ENCODE assay signal across 13 mouse cellular contexts in genomic region chr4:129966201-129966600, GRCm38 (mm10). TPM values are rescaled to one million over a fixed set of nuclear protein-coding genes. Genes with fewer than 3 reads are reported as not detected.
DNase-seq lines count a peak whose midpoint lies in the region; ATAC-seq and TF ChIP-seq lines count a peak whose summit lies in the region.
"Had no signal": no experiment of that assay in that cellular context is flagged by ENCODE, and none has a peak within 500 bp of the region (broad histone marks: within the 10 kb centered on the region; RNA-seq: fewer than 3 reads in every experiment).

No protein-coding gene starts in this region.

- no peak for TF ChIP-seq POLR2A in brain, embryonic 14.5 days (IDR thresholded peaks at IDR 0.05; ENCODE audit: borderline replicate concordance, extremely low read depth, insufficient read depth, insufficient read length, poor library complexity, severe bottlenecking)

- ATAC-seq in hindbrain, embryonic 13.5 days (ENCODE audit: low FRiP score): no peak
- no peak for ATAC-seq in midbrain, postnatal 0 days (ENCODE audit: low FRiP score)
- ATAC-seq in monocyte, adult 5-6 weeks (replicated peaks; ENCODE audit: insufficient number of reproducible peaks, low FRiP score, low TSS enrichment, poor library complexity, severe bottlenecking): no peak

- H3K27ac ChIP-seq in left cerebral cortex, adult 2 months: peak overlapping the region; percentile 64; the same call in 1 of the 2 replicates
- H3K27ac ChIP-seq in hindbrain, embryonic 13.5 days: peak overlapping the region; percentile 88
- peak overlapping the region; percentile 52 for H3K27ac ChIP-seq in midbrain, postnatal 0 days (ENCODE audit: low read depth, low read length)
- H3K27ac ChIP-seq in gastrocnemius, adult 2 months: no peak overlapping the region
- H3K27ac ChIP-seq: limb, embryonic 13.5 days; lung, embryonic 15.5 days had no signal

- no peak overlapping the region for H3K4me3 ChIP-seq in left cerebral cortex, adult 2 months
- H3K4me3 ChIP-seq in hindbrain, embryonic 13.5 days: no peak overlapping the region
- no peak overlapping the region for H3K4me3 ChIP-seq in midbrain, postnatal 0 days (ENCODE audit: low read depth, low read length)
- H3K4me3 ChIP-seq in gastrocnemius, adult 2 months: no peak overlapping the region
- H3K4me3 ChIP-seq: limb, embryonic 13.5 days; lung, embryonic 15.5 days had no signal

- H3K9ac ChIP-seq in hindbrain, embryonic 13.5 days: peak overlapping the region; percentile 25; the same call in 1 of the 2 replicates
- H3K9ac ChIP-seq in midbrain, postnatal 0 days (replicated peaks; ENCODE audit: low read length, poor library complexity, severe bottlenecking): no peak overlapping the region
- H3K9ac ChIP-seq: limb, embryonic 13.5 days; lung, embryonic 15.5 days had no signal

- TF ChIP-seq CTCF in left cerebral cortex, adult 2 months (IDR thresholded peaks at IDR 0.05): no peak
- TF ChIP-seq CTCF in brain, embryonic 14.5 days (IDR thresholded peaks at IDR 0.05; ENCODE audit: borderline replicate concordance, extremely low read depth, insufficient read depth, insufficient read length): no peak
- no peak for TF ChIP-seq CTCF in midbrain, postnatal 0 days (IDR thresholded peaks at IDR 0.05)
- TF ChIP-seq CTCF in gastrocnemius, adult 2 months (IDR thresholded peaks at IDR 0.05): no peak

- 6% methylated on average over 10 of the region's 10 CpGs for whole genome bisulfite sequencing in hindbrain, embryonic 13.5 days
- 7% methylated on average over 10 of the region's 10 CpGs for WGBS in midbrain, postnatal 0 days

- intact Hi-C loops in left cerebral cortex, adult 2 months (cut with DNase I): no loop called here
- intact Hi-C loops in left cerebral cortex, postnatal 36 days (cut with DNase I): no loop called here
- intact Hi-C loops in gastrocnemius, adult 2 months (cut with DNase I): no loop called here

- no peaks in the 10 kb centered on the region for H3K36me3 ChIP-seq in hindbrain, embryonic 13.5 days
- H3K36me3 ChIP-seq in midbrain, postnatal 0 days (ENCODE audit: insufficient read depth, low read length): no peaks in the 10 kb centered on the region
- H3K36me3 ChIP-seq: limb, embryonic 13.5 days; lung, embryonic 15.5 days had no signal

- peak in 1 of 2 experiments; percentile 50 for DNase-seq in left cerebral cortex, adult 2 months (ENCODE audit: extremely low spot score in 1 of 2, low spot score in 2 of 2)
- no peak for DNase-seq in left cerebral cortex, postnatal 36 days (ENCODE audit: low spot score in 2 of 2)
- peak; percentile 93 for DNase-seq in brain, embryonic 14.5 days (ENCODE audit: low read depth)
- DNase-seq in midbrain, postnatal 0 days (ENCODE audit: low spot score): peak; percentile 64
- DNase-seq in gastrocnemius, adult 2 months: no peak
- DNase-seq in kidney, adult 9 months: no peak
- DNase-seq: cerebellum, adult 9-11 months; heart, postnatal 10 days; kidney, adult 2 months had no signal

- peaks cover 59% of the 10 kb centered on the region for H3K4me1 ChIP-seq in hindbrain, embryonic 13.5 days (replicated peaks)
- peaks cover 18% of the 10 kb centered on the region for H3K4me1 ChIP-seq in midbrain, postnatal 0 days (ENCODE audit: insufficient read depth, low read length)

- no peak overlapping the region for H3K4me2 ChIP-seq in hindbrain, embryonic 13.5 days
- no peak overlapping the region for H3K4me2 ChIP-seq in midbrain, postnatal 0 days (ENCODE audit: low read depth, low read length, poor library complexity, severe bottlenecking)
- H3K4me2 ChIP-seq: limb, embryonic 13.5 days; lung, embryonic 15.5 days had no signal

- H3K9me3 ChIP-seq in hindbrain, embryonic 13.5 days: no peaks in the 10 kb centered on the region
- H3K9me3 ChIP-seq in midbrain, postnatal 0 days (ENCODE audit: low read length): no peaks in the 10 kb centered on the region
- H3K9me3 ChIP-seq: limb, embryonic 13.5 days; lung, embryonic 15.5 days had no signal

- H3K27me3 ChIP-seq in hindbrain, embryonic 13.5 days: no peaks in the 10 kb centered on the region
- H3K27me3 ChIP-seq in midbrain, postnatal 0 days (ENCODE audit: insufficient read depth, low read length): no peaks in the 10 kb centered on the region

RNA-seq across cellular contexts. Expression of gene Adgrb2, which starts 18.5 kb away (rescaled TPM):
- 100 to 1,000 TPM; 422 to 424 TPM for total RNA-seq in left cerebral cortex, adult 2 months (2021)
- 100 to 1,000 TPM; 401 TPM for total RNA-seq in left cerebral cortex, postnatal 36 days (2021)
- polyA plus RNA-seq in brain, embryonic 14.5 days (2012; rRNA removed): 126 and 152 TPM in 2 replicates
- 9.3 and 11.3 TPM in 2 replicates for polyA plus RNA-seq in hindbrain, embryonic 13.5 days (2015; fragmentation: Nextera tagmentation; extraction: Ambion mirVana)
- total RNA-seq in midbrain, postnatal 0 days (2014; rRNA removed): 293 and 312 TPM in 2 replicates
- polyA plus RNA-seq in midbrain, postnatal 0 days (2015; fragmentation: Nextera tagmentation; extraction: Ambion mirVana): 17.4 and 17.9 TPM in 2 replicates
- 2.0 to 2.3 TPM in 2 of 3 replicates, not detected in the other for total RNA-seq in monocyte, adult 5-6 weeks (2017)
- under 1 TPM; 0.48 to 0.59 TPM for total RNA-seq in gastrocnemius, adult 2 months (2021)

RNA-seq across cellular contexts. Expression of gene Spocd1, which starts 37.2 kb away (rescaled TPM):
- total RNA-seq in left cerebral cortex, adult 2 months (2021): under 1 TPM; 0.40 to 0.57 TPM
- total RNA-seq in left cerebral cortex, postnatal 36 days (2021): under 1 TPM; 0.22 to 0.48 TPM
- polyA plus RNA-seq in brain, embryonic 14.5 days (2012; rRNA removed): 0.05 and 0.14 TPM in 2 replicates
- not detected in 2 replicates for polyA plus RNA-seq in hindbrain, embryonic 13.5 days (2015; fragmentation: Nextera tagmentation; extraction: Ambion mirVana)
- not detected in 2 replicates for total RNA-seq in midbrain, postnatal 0 days (2014; rRNA removed)
- polyA plus RNA-seq in midbrain, postnatal 0 days (2015; fragmentation: Nextera tagmentation; extraction: Ambion mirVana): 0.09 and 0.27 TPM in 2 replicates
- total RNA-seq in monocyte, adult 5-6 weeks (2017): not detected in 3 replicates
- total RNA-seq in gastrocnemius, adult 2 months (2021): not detected
- polyA plus RNA-seq: kidney, adult 2 months had no signal

Comparison
In these comparisons a context has a peak if more than half of its experiments do, and no peak if none do; other contexts are left out.
1. DNase-seq: peak in brain, embryonic 14.5 days (single experiment) and midbrain, postnatal 0 days (single experiment); none in left cerebral cortex, postnatal 36 days (0 of 2), gastrocnemius, adult 2 months (single experiment) and kidney, adult 9 months (single experiment).
2. RNA of gene Adgrb2, which starts 18.5 kb away (total RNA-seq): 422 to 424 TPM in left cerebral cortex, adult 2 months, 401 TPM in left cerebral cortex, postnatal 36 days and 293 to 312 TPM in midbrain, postnatal 0 days; 0.48 to 0.59 TPM in gastrocnemius, adult 2 months and 2.0 to 2.3 TPM in monocyte, adult 5-6 weeks; every median in the first group is over 10 times any median in the second.